Mouse (Mus musculus) left cerebral cortex, postnatal 36 days (tissue): ENCODE results near the gene Mad1l1. TPM values are rescaled to one million over a fixed set of nuclear protein-coding genes. Genes with fewer than 3 reads are reported as not detected.

ENCODE experiments used
- DNase-seq, 2 experiments: peaks; one replicate each; pipeline ENCODE4 v3.0.0; 2021 to 2022; ENCODE audit warnings: low spot score in 2 of 2, mixed read lengths in 1 of 2
- intact Hi-C: fragments of 180-260 bp; cut with DNase I; formaldehyde crosslinking; loops from one replicate; pipeline ENCODE4 v1.15.1; 2025
- total RNA-seq, 2 experiments: library from RNA; stranded (reverse); gene quantifications; 2 replicates each; pipeline ENCODE4 v1.2.3; 2021

Gene Mad1l1
- total RNA-seq, 2 experiments from 2014 or later = 16.7 to 19.5 TPM

DNA sequence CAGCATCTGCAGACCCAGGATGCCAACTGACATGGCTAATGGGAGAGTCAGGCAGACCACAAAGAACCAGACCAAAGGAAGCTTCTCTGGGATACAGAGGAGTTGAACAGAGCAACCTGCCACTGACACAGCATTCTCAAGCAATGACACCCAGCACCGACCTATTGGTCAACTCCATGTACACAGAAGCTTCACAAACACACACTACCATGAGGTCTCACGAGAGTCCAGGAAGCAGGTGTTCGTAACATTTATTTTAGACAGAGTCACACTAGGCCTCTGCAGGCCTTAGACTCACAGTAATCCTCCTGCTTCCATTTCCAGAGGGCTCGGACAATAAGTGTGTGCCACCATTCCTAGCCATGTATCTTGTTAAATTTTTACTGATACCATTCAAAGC lies 162.3 kb downstream of the Mad1l1 start:
- intact Hi-C loops = no loop called here
- no peak for DNase-seq

DNA sequence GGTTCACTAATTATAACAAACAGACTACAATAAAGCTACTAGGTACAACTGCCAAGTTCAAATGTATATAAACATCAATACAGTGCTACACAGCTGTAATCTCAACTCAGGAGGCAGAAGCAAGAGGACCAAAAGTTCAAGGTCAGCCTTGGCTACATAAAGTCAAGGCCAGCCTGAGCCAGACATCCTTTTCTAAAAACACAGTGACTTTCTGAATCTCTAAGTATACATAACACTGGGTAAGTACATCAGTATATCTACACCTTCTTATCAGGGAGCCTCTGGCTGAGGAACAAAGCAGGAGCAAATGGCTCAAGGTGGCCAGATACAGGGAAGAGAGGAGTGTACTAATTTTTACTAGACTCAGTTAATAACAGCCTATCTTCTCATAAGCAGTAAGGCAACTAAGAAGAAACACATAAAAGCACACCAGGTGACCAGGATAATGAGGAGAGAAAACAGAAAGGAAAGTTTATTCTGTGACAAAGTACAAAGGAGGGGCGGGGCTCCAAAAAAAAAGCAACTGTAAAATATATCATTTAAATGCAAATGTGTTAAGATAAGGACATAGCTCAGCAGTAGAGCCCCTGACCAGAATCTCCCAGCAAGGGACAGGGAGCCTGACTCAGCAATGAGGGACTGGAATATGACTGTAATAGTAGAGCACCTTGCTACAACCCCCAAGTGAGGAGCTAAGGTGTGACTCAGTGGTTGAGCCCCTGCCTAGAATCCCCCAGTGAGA lies 163.3 kb downstream of the Mad1l1 start:
- intact Hi-C loops = no loop called here
- DNase-seq = no peak

DNA sequence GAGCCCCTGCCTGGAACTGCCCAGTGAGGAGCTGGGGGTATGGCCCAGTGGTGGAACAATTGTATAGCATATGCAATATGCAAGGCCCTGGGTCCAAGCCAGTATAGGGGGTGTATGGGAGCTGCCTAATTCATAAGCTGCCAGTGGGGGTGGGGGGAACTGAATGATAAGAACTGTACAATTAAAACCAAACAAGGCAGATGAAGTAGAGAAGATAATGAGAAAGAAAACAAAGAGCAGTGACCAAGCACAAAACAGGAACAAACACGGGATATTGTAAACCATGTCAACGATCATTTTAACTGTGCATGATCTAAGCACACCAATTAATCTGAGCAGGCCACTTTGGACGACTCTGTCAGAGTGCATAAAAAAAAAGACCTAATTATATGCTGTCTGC lies 167.2 kb downstream of the Mad1l1 start:
- DNase-seq = no peak
- intact Hi-C loops = no loop called here

DNA sequence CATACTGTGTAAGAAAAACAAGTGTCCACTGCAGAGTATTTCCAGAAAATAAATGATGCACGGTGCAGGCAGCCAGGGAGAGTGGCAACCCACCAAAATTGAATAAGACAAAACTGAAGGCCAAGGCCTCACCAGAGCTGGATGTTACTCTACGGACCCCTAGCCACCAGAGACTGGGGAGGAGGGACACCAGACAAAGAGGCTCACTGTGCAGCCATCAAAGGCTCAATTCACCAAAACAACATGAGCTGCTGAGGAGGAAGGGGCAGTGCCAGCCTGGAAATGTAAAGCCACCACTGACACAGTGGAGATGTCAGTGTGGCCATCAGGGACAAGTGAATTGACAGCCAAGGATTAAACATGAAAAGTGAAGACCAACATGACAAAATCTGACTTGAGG lies 169.5 kb downstream of the Mad1l1 start:
- intact Hi-C loops = no loop called here
- no peak for DNase-seq

DNA sequence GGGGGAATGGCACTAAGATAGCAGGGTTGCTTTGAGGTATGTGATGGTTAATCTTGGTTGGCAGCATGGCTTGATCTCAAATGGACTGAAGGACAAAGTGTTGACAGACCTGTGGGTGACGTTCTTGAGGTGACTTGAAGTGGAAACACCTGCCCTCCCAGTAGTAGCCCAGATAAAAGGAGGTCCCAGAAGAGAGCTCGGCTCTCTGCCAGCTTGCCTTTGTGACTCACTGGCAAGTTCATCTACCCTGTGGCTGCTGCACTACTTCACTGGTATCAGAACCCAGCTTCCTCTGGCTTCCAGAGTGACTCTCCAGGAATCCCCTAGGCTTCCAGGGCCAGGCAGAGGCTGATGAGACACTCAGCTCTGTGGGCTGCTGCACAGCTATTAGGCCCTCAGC lies 170.2 kb downstream of the Mad1l1 start:
- intact Hi-C loops = no loop called here
- DNase-seq = no peak

DNA sequence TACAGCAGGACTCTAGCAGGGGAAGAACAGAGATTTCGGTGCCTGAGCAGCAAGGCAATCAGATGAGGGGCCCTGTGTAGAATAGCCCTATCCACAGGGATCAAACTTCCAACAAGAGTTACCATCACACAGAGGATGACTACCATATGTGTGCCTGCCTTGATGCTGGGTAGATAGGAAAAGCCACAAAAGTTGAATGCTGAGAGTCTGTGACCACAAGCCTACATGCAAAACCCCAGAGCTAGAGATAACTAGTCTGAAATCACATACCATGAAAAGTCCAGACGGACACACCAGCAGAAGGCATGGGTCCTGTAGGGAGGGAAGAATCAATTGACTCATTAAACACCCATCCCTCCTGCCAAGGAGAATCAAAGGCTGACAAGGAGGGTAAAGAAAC lies 170.7 kb downstream of the Mad1l1 start:
- intact Hi-C loops = no loop called here
- DNase-seq = no peak

DNA sequence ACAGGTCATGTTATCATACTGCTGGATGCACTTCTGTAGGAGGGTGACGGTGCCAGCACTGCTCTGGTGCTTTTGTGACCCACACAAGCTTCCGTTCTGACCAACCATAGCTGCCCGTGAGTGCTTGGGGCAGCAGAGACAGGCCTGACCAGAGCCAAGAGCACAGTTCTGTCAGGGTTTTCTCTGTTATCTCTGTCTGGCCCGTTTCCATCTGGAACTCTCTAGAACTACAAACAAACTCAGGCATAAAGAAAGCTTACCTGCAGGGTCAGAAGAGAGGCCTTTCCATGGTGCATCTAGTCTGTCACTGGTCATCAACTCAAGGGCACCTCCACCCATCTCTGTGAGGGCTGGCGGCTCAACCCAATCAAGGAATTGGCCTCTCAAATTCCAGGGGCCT lies 171.2 kb downstream of the Mad1l1 start:
- no peak for DNase-seq
- intact Hi-C loops = no loop called here

DNA sequence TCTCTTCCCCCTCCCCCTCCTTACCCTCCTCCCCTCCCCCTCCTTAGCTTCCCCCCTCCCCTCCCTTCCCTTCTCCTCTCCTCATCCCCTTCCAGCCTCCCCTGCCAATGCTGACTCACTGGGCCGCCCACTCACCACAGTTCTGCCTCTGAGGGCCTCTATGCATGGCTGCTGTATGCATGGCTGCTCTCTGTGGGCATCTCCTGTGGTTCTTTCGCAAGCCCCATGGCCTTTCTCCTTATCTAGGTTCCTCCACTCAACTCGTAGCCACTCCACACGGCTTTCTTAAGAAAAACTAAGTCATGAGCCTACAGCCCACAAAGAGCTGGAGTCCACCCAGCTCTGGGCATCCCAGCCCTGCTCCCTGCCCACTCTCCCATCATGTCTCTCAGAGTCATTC lies 172.1 kb downstream of the Mad1l1 start:
- intact Hi-C loops = loop anchor here (10.0 kb wide), 1 partner anchor 314 kb away; no protein-coding TSS in a partner anchor
- DNase-seq = peak; percentile 28 to 56

DNA sequence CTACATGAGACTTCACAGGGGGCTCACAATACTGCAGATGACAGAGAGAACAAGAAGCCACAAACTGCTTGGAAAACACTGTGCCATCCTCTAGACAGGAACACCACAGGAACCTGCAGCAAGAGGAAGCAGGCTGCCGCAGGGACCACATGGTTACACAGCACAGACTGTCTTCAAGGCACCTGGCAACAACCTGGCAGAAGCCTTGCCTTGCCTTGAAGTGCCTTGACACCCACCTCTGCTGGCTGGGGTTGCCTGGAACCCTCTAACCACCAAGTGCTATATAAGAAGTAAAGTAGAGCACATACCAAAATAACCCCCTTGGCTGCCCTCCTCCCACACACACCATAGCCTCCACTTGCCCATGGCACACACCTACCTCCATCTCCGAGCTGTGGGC lies 177.8 kb downstream of the Mad1l1 start:
- intact Hi-C loops = loop anchor here (10.0 kb wide), 1 partner anchor 309 kb away; no protein-coding TSS in a partner anchor
- DNase-seq = no peak

DNA sequence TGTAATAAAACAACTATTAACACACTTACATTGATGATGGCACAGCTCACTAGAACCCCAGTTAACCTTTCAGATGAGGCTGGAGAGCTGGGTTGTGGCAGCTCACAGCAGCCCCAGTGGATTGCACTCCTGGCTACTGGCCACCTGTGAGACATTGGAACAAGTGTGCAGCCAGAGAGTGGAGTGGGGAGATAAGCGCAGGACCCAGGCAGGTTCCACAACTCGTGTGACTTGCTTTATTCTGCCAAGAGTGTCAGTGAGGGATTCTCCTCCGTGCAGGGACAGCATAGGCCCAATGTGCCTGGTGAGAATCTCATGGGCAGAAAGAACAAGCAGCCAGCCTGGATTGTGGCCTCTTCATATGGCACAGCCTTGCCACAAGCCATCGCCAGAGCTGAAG lies 180.0 kb downstream of the Mad1l1 start:
- DNase-seq = no peak
- intact Hi-C loops = loop anchor here (2.0 to 10.0 kb wide), 2 partner anchors 235 to 307 kb away; partner anchors contain the start of gene Elfn1

DNA sequence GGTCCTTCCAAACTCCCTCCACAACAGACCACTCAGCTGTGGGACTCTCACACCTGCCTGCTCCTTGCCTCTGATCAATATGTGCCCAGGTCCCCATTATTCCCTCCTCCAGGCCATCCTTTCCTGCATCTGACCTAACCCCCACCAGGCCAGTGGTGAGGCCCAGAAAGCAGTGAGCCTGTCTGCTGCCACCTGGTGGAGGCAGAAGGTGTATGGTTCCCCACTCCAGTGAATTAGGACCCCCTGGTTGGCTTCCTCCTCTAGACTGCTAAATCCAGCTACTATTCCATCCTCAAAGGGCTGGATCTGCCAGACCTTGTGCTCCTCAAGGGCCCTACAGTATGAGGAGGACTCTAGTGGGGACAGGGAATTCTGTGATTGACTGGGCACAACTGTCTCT lies 181.1 kb downstream of the Mad1l1 start:
- intact Hi-C loops = loop anchor here (2.0 to 10.0 kb wide), 2 partner anchors 233 to 305 kb away; partner anchors contain the start of gene Elfn1
- DNase-seq = peak in 1 of 2 experiments; percentile 30

DNA sequence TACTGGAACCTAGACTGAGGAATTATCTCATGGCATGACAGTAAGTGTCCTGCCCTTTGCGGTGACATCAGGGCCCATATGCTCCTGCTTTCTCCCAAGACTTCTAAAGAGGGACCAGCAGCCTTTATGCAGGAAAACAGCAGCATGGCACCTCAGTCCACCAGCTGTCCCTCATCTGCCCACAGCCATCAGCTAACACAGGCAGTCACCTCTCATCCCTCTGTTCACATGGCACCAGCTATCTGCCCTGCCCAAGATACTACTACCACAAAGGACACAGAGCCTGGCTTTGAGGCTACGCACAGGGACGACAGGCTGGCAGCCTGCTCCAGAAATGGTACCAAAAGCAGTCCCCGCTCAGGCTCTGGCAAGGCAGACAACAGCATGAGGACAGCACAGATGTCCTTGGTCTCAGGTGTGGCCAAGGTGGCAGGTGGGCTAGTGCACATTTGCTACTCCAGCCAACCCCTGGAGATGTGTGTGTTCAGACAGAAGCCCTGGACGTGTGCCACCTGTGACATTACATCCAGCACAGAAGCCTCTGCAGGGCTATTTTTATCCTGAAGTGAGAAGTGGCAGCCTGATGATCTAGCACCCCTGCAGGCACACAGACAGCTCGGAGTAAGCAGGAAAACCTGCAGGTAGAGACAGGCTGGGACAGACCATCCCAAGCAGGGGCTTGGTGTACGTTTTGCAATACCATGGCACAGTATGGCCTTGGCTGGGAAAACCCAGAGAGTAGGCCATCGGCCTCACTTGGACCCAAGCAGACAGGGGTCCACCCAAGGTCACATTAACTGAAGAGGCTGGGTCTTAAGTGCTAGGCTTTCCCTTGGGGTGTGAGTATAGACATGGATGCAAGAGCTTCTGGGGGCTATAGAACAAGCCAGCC lies 185.4 kb downstream of the Mad1l1 start:
- intact Hi-C loops = no loop called here
- DNase-seq = peak in 1 of 2 experiments; percentile 19

DNA sequence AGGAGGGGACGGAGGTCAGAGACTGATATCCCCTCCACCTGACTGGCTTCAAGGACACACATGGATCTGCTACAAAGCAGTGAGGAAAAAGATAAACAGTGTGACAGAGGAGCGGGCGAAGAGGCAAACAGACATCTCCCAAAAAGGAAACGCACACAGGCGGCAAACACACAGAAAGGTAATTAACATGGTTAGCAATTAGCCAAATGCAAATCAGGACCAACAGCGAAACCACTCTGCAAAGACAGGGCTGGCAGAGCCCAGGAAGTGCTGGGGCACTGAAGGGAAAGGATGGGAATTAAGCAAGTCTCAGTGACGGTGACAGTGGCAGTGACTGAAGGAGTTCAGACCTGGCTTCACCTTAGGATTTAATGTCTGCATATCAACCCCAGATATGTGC lies 187.3 kb downstream of the Mad1l1 start:
- DNase-seq = no peak
- intact Hi-C loops = no loop called here

DNA sequence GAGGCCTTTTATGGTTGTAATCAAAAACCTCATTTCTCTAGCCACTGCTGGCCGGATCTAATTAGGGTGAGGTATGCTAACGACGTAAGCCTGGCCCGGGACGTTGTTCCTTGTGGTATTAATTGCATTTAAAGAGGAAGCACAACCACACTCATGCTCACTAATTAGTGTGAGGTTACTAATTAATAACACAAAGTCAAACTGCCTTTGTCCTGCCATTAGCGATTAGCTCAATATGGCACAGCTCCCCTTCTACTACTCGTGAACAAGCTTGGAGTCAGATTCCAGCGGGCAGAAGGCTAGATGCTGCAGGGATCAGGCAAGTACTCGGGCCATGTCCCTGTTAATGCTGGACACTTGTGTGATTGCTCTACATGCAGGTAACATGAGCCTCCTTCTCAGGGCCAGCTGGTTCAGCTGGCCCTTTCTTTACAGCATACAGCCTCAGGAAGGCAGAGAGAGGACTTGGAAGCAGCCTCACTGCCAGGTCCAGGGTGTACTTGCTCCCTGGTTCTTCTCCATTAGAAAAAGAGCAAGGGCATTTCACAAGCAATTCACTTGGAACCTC lies 192.9 kb downstream of the Mad1l1 start:
- DNase-seq = no peak
- intact Hi-C loops = no loop called here

DNA sequence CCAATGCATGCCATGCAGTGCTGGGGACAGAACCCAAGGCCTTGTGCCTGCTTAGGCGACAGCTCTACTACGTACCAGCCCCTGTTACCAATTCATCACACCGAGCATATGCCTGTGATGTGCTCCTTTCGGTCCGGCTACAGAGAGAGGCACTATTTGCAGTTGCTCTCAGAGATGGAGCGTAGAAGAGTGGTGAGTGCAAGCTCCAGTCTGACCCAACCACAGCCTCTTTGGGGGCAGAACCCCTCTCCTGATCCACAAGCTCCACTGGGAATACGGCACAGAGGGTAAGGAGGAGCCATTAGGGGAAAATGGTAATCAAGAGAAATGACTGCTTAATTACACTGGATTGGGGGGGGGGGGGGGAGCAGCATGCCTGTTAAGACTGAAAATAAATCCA lies 193.4 kb downstream of the Mad1l1 start:
- DNase-seq = no peak
- intact Hi-C loops = no loop called here

DNA sequence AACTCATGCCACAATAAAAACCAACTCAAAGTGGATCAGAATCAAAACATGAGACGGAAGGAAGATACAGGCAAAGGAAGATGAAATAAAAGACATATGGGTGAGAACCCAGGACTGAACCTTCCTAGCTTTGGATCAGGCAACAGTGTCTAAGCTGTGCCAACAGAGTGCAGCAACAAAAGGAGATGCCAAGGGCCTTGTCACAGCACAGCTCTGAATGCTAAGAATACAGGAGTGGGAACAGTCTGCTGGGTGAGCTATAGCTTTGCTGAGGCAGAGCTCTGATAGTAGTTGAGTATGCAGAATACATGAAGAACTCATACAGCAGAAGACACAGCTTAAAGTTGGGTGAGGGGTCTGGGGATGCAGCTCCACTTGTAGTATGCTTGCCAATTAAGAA lies 196.7 kb downstream of the Mad1l1 start:
- no peak for DNase-seq
- intact Hi-C loops = no loop called here

DNA sequence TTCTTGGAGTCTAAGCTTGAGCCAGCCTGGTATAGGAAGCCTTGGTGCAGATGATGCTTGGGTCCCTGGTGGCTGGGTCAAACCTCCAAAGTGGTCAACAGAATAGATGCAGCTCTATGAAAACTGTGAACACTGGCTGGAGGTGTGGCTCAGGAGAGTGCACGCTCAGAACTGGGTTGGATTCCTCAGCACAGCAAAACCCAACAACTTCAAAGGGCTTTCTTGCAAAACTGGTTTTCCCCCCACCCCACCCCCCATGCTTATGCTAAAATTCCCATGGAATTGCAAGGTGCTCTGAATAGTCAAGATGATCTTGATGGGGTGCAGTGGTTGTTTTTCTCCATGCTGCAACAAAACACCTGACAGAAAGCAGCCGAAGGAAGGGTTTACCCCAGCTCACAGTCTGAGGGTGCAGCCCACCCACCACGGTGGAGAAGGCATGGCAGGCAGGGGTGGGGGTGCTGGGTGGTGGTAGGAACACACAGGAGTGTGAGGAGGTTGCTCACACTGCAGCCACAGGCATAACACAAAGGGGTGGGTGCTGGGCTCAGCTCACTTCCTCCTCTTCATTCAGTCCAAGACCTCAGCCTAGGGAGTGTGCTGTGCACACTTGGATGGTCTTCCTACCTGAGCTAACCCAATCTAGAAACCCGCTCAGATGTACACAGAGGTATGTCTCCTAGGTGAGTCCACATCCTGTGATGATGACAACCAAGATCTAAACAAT lies 197.5 kb downstream of the Mad1l1 start:
- intact Hi-C loops = no loop called here
- DNase-seq = no peak

DNA sequence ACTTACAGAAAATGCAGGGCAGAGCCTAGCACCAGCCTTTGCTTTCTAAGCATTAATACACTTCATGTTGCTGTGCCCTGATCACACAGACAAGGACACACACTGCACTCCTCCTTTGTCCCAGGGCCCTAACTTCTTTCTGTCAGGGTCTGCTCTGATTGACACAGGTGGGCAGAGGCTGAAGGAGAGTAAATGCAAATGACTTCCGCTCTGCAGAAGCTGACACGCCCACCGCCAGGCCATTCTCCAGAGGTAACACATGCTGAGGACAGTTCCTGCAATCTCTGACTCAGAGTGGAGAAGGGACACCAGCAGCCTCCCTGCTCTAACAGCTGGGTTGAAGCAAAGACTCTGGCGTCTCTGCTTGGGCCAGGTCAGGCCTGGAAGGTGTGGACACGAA lies 198.2 kb downstream of the Mad1l1 start:
- intact Hi-C loops = no loop called here
- no peak for DNase-seq

DNA sequence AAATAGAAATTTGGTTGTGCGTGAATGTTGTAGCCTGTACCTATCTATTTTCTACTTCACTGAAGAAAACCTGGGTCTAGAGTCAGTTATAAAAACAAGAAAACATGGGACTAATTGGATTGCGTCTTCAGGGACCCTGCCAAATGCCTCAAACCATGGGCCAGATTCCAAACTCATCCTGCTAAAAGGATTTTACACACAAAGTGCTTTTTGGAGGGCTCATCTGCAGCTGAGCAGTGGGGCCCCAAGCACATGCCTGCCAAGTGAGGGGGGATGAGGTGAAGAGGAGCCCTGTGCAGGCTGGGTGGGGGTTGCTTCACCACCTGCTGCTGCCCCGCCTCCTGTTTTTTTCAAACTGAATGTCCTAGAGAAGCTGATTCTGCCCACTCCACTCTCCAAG lies 199.4 kb downstream of the Mad1l1 start:
- intact Hi-C loops = no loop called here
- DNase-seq = no peak

DNA sequence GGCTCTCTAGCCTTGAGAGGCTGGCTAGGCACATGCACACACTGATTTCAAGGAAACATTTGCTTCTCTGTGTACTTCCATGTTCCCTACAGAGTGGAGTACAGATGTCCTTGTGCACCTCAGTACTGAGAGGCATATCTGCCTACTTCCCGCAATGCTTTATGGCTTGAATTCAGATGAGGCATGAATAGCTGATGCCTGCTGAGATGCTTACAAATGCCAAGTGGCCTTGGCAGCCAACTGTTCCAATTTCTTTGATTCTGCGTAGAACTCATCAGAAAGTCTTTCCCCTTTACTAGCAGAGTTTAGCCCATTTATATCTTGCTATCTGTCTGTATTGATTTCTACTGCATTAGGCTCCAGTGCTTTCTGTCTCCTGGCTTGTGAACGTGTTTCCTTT lies 202.4 kb downstream of the Mad1l1 start:
- intact Hi-C loops = no loop called here
- no peak for DNase-seq
